Mouse (Mus musculus) adrenal gland, adult 8-10 months (tissue): ENCODE data around the gene Susd3. TPM values are rescaled to one million over a fixed set of nuclear protein-coding genes. Genes with fewer than 3 reads are reported as not detected.

Source experiments
- DNase-seq: peaks from one replicate; pipeline ENCODE4 v3.0.0; 2022
- total RNA-seq, 4 experiments: library from RNA; stranded (reverse); gene quantifications; 2 replicates each; pipeline ENCODE4 v1.2.4; 2022

Susd3 gene
- total RNA-seq, 4 experiments from 2014 or later, result 3.0 to 97.4 (median 38.5) TPM

DNA sequence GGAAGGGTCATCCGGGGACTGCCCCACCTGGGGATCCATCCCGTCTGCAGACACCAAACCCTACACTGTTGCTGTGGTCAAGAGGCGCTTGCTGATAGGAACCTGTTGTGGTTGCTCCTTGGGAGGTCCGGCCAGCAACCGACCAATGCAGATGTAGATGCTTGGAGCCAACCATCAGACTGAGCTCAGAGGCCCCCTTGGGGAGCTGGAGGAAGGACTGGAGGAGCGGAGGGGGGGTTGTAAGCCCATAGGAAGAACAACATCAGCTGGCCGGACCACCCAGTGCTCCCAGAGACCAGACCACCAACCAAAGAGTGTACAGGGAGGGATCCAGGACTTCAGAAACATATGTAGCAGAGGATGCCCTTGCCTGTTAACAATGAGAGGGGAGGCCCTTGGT lies 39.2 kb downstream of the Susd3 start:
- DNase-seq, result no peak

DNA sequence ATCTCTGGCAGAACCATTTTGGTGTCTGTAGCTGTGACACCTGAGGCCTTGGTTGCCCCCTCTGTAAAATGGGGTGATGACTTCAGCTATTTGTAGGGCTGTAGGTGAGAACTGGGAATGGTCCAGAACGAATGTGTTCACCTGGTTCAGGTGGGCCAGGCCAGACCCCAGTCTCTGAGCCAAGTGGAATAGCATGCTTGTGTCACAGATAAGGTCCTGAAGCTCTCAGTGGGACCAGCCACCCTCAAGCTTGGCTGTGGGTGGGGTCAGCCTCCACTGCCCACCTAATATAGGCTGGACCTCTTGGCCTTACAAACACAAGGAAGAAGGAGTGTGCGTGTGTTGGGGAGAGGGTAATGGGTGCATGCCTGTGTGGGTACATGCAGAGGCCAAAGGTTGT lies 42.2 kb downstream of the Susd3 start:
- DNase-seq, result no peak

DNA sequence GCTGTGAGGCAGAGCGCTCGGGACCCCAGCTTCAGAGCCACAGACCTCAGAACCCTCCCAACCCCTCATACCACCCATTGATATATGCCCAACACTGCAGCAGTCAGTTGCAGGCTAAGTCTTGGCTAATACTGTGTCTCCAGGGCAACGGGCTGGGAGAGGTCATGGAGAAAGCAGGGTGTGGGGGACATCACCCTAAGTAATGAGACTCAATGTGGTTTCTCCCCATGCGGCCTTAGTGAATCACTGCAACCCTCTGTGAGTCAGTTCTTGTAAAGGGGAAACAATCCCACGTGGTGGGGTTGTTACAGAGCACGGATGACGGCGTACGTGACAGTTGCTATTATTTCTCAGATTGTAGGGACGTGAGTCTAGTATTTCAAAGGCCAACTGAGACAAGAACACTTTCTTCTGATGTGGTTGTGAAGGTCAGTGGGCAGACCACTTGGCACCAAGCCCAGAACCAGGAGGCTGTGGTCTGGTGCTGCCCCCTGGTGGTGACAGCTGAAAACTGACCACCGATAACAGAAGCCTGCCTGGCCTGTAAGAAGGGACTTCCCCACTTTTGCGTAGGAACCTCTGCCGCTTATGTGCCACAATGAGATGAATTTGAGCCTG lies 43.0 kb downstream of the Susd3 start:
- peak; percentile 90 for DNase-seq

DNA sequence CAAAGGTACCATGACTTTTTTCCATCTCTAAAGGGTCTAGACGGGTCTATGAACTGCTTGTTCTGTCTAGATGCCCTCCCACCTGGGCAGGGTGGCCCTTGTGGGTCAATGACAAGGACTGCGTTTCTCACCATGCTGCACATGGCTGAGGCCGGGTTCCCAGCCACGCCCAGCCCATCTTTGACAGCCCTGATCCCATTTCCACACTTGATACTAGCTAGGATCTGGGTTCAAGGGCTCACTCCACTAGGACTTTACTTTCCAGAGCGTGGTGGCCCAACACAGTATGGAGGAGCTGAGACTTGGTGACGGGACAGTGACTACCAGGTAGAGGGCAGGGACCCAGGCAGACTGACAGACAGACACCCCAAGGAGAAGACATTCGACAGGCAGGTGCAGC lies 46.0 kb downstream of the Susd3 start:
- DNase-seq, result no peak

DNA sequence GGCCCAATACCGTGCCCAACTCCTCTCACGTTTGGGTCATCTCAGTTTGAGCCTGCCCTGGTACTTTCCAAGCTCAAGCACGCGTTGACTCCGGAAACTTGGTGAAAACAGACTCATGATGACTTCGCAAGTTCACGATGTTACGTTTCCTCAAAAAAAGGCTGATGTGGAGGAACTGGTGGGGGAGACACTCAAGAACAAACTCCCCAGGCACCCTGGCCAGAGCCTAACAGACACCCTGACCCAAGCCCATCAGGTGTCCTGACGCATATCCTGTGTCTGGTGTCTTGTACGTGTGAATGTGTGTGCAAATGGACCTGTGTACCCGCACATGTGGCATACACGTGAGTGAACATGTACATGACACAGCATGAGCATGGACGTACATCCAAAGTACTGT lies 47.8 kb downstream of the Susd3 start:
- no peak for DNase-seq

DNA sequence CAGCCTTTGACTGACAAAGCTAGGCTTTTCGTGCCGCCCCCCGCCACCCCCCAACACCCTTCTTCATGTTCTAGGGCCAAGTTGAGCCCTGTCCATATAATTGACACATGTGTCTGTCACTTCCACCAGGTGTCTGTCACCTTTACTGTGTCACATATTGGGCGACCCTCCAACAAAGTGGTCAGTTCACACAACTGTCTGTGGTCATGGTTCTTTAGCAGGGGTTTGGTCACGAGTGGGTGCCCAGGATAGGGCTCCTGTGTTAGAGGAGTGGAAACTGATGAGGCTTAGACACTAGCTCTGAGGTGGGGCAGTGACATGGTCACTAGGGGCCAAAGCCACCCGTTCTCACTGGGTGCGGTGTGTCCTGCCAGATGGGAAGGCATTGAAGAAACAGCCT lies 48.6 kb downstream of the Susd3 start:
- DNase-seq, result no peak

DNA sequence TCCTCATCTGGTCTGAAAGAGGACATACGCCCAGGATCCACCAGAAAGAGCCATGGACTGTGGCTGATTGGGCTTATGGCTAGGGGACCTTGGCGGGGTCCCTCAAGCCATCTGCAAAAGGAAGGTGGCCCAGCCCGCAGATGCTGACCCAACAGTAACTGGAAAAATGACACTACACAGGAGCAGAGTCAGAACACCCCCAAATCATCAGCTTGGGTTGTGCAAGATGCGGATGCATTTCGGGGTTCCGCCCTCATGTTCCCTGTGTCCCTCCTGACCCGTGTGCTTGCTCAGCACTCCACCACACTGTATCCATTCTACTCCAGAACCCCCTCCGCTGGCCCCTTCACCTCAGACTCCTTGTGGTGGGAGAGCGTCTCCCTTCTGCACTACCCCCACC lies 49.8 kb downstream of the Susd3 start:
- DNase-seq, result no peak

DNA sequence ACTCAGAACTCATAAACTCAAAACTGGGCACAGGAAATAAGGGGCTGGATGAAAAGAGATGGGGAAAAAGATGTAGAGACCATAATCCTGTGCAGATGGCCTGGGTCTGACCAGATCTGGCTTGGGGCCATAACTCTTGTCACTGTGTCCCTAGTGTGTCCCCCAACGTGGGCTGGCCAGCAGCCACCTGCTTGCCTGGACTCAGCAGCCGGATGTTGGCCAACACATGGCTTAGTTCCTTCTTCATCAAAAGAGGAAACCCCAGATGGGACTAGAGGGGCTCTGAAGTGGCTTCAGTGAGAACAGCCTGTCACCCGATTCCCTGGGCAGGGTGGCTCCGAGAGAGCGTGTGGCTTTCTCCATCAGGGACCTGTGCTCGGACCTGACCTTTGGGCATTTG lies 51.7 kb downstream of the Susd3 start:
- no peak for DNase-seq

DNA sequence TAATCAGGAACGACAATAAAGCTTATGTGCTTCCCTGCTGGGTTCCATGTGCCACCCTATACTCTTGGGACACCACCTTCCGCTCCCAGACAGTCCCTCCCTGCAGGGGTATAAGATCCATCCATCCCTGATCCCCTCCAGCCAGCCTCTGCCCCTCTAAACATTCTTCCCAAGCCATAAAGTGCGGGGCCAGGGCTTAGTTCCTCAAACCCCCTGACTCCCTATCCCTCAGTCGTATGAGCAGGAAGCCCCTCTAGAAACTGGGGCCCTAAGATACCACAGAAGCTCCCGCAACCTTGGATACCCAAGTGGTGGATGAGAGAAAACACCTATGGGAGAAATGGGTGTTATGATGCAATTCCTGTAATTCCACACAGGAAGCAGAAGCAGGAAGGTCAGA lies 52.3 kb downstream of the Susd3 start:
- DNase-seq, result no peak

DNA sequence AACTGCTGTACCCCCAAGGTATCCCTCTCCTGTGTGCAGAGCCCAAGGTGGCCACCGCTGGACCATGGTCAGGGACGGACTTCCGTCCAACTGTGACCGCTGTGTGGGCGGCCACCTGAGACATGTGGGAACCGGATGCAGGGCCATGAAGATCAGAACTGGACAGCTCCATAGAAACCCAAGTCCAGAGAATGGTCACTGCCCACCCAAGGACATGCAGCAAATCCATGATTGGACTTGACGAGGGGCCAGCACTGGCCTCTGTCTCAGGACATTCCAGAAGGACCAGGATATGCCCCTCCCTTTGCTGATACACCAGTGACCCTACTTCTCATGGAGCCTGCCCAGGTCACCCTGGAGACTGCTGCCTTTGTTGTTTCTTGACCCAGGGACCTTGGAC lies 52.9 kb downstream of the Susd3 start:
- no peak for DNase-seq

DNA sequence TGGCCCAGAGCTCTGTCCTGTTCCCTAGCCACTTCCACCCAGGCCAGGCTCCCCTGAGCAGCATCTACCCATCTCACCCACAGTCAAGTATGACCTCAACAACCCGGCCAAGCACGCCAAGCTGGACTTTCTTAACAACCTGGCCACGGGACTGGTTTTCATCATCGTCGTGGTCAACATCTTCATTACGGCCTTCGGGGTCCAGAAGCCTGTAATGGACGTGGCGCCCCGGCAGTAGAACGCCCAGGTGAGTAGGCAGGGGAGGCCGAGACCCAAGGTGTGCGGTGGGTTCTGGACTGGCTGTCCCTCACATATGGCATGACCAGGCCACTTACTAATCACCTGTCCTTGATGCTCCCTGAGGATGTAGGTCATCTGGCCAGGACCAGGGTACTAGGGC lies 53.7 kb downstream of the Susd3 start:
- no peak for DNase-seq

DNA sequence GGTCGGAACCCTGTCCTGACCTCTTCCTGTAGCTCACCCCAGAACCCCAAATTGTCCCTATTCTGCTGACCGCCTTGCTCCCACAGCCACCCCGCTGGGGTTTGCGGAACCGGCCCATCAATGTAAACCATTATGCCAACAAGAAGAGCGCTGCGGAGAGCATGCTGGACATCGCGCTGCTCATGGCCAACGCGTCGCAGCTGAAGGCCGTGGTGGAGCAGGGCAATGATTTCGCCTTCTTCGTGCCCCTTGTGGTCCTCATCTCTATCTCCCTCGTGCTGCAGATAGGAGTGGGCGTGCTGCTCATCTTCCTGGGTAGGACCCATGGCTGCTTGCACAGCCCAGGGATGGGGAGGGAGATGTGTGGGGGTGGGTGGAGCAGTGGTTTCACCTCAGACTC lies 54.9 kb downstream of the Susd3 start:
- DNase-seq, result no peak

DNA sequence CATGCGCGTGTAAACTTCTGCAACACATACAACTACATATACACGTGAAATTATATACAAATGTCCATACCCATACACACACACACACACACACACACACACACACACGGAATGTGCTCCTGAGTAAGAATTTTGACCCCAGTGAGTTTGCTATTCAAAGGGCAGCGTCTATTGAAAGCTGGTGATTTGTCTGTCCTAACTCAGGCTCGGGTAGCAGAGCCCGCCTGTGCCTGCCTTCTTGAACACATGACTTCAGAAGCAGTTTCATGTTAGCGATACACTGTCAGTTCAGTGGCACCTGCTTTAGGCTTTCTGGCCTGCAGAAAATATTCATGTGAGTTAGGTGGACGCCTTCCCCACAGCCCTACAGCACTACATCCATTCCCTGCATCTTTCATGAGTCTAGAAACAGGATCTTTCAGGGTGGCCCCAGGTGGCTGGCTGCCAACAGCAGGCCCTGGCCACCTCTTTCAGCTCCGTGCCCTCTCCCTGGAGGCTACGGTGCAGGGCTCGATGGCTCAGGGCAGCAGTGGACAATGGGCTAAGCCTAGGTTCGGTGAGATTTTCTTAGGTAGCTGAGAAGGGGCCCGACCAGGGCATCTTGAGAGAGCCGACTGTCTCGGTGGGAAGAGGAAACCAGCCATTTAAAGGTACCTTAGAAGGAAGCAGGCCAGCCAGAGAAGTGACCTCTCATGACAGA lies 56.2 kb downstream of the Susd3 start:
- DNase-seq, result no peak

DNA sequence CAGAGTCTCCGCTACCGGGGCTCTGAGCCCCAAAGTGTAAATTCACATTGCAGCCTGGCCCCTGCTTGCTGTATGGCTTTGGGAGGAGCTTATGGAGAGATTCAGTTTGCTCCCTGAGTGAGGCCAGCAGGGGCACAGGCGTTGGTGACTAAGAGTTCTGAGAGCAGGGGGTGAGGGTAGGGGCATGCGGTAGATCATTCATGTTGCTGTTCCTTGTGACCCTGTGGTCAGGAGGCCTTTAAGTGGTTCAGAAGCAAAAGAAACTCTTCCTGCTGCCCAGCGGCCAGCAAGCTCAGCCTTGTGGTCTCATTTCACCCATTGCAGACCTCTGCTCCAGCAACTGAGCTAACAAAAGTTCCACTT lies 56.9 kb downstream of the Susd3 start:
- no peak for DNase-seq

DNA sequence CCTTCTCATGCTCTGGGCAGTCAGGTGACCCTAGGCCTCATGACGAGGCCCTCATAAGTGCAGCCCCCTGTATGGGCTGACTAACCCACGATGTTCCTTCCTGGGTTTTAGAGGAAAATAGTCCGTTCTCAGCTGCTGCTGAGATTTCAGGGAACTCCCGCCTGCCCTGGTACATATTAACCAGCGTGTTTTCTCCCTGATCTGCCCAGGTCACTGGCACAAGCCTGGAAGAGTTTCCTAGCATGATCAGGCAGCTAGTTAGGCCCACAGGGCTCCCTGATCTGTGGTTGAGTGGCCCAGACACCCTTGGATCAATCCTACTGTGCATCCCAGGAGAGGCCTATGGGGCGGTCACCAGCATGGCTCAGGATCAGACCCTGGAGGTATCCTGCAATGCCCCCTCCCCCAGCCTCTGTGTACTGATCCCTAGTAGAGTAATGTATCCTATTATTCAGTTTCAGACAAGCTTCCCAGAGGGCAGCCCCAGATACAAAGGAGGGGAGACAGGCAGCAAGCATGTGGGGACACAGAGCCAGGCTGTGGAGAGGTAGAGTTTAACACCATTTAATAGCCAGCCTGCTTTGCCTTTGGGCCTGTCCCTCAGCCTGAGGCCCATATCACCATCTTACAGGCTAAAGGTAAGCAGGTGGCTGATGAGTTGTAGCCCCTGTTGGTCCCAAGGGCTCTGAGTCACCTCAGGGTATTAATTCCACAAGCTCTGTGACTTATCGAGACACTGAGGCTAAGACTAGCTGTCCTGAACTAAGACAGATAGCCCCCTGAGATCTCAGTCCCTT lies 57.4 kb downstream of the Susd3 start:
- DNase-seq, result no peak

DNA sequence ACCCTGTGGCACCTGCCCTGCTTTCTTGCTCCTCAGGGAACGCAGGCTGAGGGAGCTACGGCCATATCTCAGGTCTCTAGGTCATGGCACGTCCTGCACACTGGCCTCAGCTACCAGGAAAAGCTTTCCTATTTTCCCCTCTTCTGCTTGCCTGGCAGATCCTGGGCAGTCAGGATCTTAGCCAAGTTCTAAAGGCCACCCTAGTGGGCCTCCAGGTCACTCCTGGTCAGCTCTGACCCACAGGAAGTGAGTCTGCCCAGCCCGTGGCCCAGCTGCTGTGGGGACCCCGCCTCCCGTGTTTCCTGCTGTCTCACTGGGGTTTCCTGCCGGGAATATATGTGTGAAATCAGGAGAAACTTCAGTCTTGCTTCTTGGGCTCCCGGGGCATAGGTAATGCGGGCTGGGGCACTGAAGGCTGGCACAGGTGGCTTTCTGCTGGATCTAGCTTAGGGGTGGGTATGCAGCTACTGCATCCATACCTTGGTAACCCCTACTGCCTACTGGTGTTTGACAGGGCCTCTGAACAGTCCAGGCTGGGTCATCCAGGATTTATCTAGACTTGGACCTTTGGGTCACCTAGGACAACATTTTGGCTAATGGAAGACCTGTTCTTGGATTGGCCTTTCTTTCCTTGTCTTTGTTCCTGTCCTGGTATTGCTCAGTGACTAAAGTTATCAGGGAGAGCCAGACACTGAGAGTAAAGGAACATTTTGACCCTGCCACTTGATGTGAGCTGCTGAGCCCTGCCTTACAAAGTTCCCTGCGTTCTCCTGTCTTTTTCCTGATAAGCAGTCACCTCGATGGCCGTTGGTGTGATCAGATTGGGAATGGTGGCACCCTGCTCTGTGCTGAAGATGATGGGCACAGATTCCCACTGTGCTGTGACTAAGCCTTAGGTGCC lies 58.3 kb downstream of the Susd3 start:
- DNase-seq, result no peak

DNA sequence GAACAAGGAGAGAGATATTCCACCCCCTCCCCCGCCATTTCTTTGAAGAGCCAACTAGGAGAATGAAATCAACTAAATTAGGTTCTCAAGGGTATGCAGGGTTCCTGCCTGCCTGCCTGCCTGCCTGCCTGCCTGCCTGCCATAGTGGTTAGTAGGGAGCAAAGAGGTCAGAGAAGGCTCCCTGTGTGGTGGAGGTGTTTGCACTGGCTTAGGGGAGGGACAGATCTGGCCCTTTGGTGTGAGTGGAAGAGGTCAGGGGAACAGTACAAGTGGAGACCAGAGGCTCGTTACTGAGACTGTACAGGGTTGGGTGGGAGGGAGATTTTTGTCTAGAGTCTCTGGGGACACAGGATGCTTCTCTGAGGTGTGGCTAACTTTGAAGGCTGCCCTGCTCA lies 59.5 kb downstream of the Susd3 start:
- no peak for DNase-seq

DNA sequence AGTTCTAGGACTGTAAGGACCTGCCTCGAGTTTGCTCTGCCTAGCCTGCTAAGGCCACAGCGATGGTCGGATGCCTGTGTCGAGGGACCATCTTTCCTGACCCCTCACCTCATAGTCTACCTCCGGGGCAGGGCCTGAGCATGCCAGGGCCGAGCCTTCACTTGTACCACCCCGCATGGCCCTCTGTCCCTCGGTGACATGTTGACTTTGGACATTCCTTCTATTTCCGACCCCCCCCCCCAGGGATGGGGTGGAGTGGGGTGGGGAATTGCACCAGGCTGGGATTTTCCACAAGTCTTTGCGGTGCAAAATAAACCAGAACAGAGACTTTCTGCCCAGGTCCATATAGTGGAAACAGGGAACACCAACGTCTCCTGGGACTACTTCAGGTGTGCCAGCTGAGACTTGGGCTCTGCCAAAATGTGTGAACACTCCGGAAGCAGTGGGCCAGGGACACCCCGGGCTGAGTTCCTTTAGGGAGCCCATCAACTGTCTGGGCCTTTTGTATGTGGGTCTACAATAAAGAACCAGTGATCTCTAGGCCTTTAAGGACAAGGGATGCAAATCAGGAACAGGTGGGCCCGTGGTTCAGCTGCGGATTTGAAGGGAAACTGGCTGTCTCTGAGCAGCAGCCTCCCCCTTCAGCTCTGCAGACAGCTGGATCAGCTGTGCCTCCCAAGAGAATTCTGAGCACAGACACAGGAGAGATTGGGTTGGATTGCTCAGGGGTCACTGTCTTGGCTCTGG lies 60.1 kb downstream of the Susd3 start:
- no peak for DNase-seq

DNA sequence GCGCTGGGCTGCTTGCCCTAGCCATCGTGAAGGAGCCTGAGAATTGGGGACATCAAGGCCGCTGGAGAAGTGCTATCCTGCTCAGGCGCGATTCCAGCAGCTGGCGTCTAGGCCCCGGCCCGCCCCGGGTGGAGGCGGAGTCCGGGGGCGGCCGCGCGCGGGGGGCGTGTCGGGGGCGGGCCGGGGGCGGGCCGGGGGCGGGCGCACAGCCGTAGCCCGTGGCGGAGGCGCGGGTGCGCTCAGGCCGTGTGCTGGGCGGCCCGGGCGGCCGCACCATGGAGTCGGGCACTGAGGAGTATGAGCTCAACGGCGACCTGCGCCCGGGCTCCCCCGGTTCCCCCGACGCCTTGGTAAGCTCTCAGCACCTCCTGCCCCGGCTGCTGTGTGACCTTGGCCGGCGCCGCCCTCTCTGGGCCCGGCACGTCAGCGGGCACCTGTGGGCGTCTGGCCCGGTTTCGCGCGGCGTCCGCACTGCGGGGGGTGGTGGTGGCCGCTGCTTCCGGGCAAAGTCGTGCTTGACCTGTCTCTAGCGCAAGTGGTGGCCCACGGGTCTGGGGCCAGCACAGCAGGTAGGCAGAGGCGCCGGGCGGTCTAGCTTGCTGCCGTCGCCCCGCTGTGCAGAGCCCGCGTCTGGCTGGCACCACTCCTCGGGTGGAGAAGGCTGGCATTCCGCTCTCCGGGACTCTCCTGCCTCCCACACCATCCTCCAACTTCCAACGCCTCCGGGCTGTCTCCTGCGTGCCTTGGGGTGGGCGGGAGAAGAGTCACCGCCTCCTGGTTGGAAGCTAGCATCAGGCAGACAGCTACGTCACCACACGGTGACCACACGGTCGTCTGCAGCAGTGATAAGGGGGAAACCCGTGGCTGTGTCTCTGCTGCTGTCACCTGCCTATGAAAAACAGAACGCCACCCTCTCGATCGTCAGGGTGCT lies 61.0 kb downstream of the Susd3 start, which contains the start of gene Ninj1:
Gene Ninj1 (plus strand): TSS at position 198 of the 931 bp plus-strand sequence.
- DNase-seq, result peak; percentile 82

DNA sequence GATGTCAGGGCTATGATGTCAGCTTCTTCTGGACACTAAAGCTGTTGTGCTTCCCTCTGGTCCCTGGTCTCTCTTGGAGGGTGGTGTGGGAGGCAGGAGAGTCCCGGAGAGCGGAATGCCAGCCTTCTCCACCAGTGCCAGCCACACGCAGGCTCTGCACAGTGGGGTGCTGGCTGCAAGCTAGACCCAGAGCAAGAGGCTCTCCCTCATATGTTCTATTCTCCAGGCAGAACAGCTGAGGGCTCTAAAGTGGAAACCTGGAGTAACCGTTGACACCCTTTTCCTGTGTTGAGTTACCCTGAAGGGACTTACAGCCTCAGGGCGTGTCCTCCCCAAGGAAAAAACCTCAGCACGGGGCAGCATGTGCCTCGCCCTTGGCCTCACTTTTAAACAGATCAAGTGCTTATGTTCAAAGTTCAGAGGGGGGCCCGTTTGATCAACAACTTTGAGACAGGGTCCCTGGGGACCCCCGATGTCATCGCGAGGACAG lies 61.7 kb downstream of the Susd3 start:
- DNase-seq, result no peak

DNA sequence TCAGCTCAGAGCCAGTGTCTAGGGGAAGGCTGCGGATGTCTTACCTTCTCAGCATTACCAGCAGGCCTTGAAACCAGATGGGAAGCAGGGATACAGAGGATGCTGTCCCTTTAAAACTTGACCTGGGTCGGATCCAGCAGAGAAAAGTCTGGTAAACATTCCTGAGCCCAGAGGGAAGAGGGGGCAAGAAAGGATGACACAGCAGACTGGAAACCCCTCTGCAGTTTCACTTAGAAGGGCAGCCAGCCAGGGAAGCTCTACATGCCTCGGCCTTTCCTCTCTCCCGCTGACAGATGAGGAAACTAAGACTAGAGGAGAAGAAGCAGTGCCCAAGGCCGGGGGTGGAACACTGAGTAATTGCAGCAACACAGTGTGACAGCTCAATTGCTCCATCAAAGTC lies 64.9 kb downstream of the Susd3 start:
- no peak for DNase-seq
